Mouse (Mus musculus) bone marrow macrophage, adult 2 months (primary cell): ENCODE data around the gene Wipf2.

Source experiments
- CTCF ChIP-seq: IDR thresholded peaks from 2 replicates; pipeline ENCODE4 v1.5.1; 2012; ENCODE audit warnings: low read depth, mild to moderate bottlenecking, low read length, moderate library complexity
- POLR2A ChIP-seq: IDR thresholded peaks from 2 replicates; pipeline ENCODE4 v1.6.1; 2012; ENCODE audit warnings: mild to moderate bottlenecking, low read depth, low read length, borderline replicate concordance

GRCm38 (mm10) chr11:98872040-98872439 is 8.6 kb downstream of the Wipf2 start:
- no peak for TF ChIP-seq POLR2A
- TF ChIP-seq CTCF: no peak
